Mouse (Mus musculus) adrenal gland, adult (tissue): ENCODE results near the gene Arhgef5.

ENCODE experiments used
- DNase-seq, 2 experiments: peaks; one replicate each; pipeline ENCODE4 v3.0.0; 2022 to 2023; ENCODE audit warnings: low spot score in 1 of 2; ENCODE audit not compliant: inconsistent age in 2 of 2

The Arhgef5 gene

GRCm38 (mm10) chr6:43312961-43313656 lies 47.7 kb downstream of the Arhgef5 start:
- peak in 1 of 2 experiments; percentile 41 for DNase-seq

GRCm38 (mm10) chr6:43333479-43333878 lies 68.1 kb downstream of the Arhgef5 start:
- DNase-seq: peak; percentile 13 to 37

GRCm38 (mm10) chr6:43335619-43336234 lies 70.3 kb downstream of the Arhgef5 start:
- DNase-seq: no peak

GRCm38 (mm10) chr6:43337491-43337961 lies 72.1 kb downstream of the Arhgef5 start:
- no peak for DNase-seq

- DNase-seq: no peak
Observed at GRCm38 (mm10) chr6:43338804-43339203, 73.4 kb downstream of the Arhgef5 start.
